Mouse (Mus musculus) megakaryocyte progenitor cell, adult 5-6 weeks (primary cell): ENCODE measurements around the gene Nhp2. TPM values are rescaled to one million over a fixed set of nuclear protein-coding genes. Genes with fewer than 3 reads are reported as not detected.
"Not testable (repeated sequence)": the region's sequence is repeated elsewhere in the genome, so short reads cannot be mapped to it uniquely, and the experiment has no call there.

Experiments
- ATAC-seq: replicated peaks from 2 replicates; pipeline ENCODE4 v1.8.0; 2016; ENCODE audit warnings: mild to moderate bottlenecking, moderate TSS enrichment, inconsistent platforms; ENCODE audit not compliant: poor library complexity
- total RNA-seq, 2 experiments: library from RNA; stranded (forward) in 1 of 2; stranded (reverse) in 1 of 2; fragments of 157-497, 149-512 nt in 1 of 2; fragments of 200-1000 nt in 1 of 2; gene quantifications; 2 replicates each; pipeline versions ENCODE4 v1.2.3 to v1.2.4; 2015 to 2017

The Nhp2 gene
- total RNA-seq, 2 experiments from 2014 or later: 165 to 167 TPM

- peak; percentile 33 for ATAC-seq
These were observed 13.7 kb upstream of the Nhp2 start for GRCm38 (mm10) chr11:51605602-51606446.

GRCm38 (mm10) chr11:51606447-51607095 is 13.0 kb upstream of the Nhp2 start, which contains the start of gene Hnrnpab:
Gene Hnrnpab (minus strand): TSS chr11:51606847.
- ATAC-seq: peak; percentile 74

DNA sequence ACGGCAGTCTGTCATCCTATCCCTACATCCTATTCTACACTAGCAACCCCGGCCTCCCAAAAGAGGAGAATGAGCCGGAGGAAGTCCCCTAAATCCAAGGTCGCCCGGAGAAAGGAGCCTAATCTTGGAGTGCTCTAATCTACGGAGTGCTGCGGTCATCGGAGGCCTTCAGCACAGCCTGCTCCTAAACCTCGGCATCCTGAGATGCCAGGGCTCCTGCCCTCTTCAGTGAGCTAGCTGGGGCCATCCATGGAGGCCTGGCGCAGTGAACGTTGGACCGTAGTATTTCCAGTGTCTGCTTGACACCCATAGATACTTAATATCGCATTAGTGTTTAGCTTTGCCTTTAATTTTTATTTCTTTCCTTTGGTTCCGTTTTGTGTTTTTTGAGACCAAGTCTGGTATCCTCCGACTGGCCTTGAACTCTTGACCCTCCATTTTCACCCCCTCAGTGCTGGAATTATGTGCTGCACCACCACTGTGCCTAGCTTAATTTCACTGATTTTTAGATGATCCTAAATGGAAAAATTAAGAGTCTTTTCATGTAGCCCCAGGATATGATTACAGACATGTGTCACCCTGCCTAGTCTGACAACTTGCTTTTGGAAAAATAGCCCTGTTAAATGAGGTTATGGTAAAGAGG is 12.3 kb upstream of the Nhp2 start:
- peak; percentile 14 for ATAC-seq

GRCm38 (mm10) chr11:51609266-51609909 is 10.1 kb upstream of the Nhp2 start:
- peak; percentile 53 for ATAC-seq

- not testable (repeated sequence) for ATAC-seq
These were observed 9.6 kb upstream of the Nhp2 start for GRCm38 (mm10) chr11:51609940-51610339.

DNA sequence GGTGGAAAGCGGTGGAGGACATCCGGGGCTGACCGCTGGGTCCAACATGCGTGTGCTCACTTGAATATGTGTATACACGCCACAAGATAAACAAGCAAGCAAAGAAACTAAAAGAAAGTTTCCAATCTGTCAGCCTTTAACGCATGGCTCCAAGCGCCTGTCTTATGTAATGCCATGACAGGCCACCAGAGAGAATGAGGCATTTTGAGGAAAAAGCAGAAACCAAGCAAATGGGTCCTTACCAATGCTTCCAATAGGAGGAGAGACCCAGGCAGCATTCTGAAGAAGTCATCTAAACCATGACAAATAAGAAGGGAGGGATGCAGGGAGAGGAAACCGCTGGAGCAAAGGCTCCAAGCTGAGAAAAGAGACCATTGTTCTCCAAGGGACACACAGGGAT is 5.3 kb upstream of the Nhp2 start:
- ATAC-seq: no peak

- no peak for ATAC-seq
These were observed 4.4 kb upstream of the Nhp2 start for GRCm38 (mm10) chr11:51615129-51615528.

DNA sequence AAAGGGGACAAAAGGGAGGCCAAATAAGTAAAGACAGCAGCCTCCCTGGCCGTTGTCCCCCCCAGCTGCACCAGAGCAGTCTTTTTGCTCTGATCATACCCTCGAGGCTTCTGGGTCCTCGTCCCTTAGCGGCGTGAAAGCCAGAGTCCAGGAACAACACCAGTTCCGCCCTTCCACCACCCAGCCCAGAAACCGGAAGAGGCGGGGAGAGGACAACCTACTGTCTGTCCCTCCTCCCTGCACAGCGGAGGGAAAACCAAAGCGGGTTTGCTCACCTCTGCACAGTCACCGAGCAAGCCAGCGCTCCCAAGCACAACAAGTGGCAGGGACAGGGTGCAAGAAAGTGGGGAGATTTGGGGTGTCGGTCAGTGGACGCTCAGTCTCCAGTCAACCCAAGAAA is 3.9 kb upstream of the Nhp2 start:
- ATAC-seq: peak; percentile 65

DNA sequence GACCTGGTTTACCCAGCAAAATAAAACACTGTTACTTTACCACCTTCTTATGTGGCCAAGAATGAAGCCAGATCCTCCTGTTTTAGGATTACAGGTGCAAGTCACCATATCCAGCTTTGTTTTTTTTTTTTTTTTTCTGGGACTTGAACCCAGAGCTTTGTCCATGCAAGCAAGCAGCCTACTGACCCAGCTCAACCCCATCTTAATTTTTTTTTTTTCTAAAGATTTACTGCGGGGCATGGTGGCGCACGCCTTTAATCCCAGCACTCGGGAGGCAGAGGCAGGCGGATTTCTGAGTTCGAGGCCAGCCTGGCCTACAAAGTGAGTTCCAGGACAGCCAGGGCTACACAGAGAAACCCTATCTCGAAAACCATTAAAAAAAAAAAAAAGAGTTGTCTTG is 3.4 kb upstream of the Nhp2 start:
- ATAC-seq: not testable (repeated sequence)

GRCm38 (mm10) chr11:51617693-51618092 is 1.8 kb upstream of the Nhp2 start:
- peak; percentile 57 for ATAC-seq

DNA sequence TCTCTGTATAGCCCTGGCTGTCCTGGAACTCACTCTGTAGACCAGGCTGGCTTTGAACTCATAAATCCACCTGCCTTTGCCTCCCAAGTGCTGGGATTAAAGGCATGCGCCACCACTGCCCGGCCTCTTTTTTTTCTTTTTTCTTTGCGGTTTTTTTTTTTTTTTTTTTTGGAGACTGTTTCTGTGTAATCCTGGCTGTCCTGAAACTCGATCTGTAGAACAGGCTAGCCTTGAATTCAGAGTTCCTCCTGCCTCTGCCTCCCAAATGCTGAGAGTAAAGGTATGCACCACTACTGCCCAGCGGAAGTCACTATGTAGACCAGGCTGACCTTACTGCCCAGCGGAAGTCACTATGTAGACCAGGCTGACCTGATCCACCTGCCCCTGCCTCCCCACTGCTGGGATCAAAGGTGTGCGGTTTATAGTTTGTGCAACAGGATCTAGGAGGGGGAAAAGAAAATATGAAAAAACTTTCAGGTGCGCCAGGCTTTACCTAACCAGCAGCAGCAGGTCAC is 584 bp upstream of the Nhp2 start:
- 0 out of 2 replicates have a peak, but pooled peaks have one; percentile 0 for ATAC-seq

DNA sequence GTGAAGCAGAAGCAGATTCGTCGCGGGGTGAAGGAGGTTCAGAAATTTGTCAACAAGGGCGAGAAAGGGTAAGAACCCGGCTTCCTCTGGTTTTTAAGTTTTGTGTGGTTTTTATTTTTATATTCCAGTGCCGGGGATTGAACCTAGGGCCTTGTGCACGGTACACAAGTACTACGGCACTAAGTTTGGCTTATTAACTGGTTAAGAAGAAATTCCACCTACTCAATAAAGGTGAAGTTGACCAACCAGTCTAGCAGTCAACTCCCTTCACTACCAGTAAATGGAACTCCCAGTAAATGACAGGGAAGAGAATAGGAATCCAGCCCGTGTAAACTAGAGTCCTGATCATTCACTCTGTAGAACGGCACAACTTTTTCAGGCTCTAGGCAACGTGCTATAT is 549 bp downstream of the Nhp2 start:
- ATAC-seq: no peak

DNA sequence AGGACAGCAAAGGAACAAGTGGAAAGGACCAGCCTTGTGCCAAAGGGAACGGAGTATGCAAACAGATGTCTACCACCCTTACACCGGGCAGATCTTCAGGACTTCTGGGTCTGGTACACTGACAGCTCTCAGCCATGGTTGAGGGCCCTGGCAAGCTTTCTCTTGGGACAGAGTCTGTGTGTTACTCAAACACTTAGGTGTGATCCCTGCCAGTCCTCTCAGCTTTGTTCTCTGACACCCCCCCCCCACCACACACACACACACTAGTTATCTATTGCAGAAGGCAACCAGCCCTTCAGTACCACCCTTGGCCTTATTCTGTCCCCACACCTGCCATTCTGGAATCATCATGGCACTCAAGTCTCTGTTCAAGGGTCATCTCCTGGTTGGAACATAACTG is 2.2 kb downstream of the Nhp2 start:
- no peak for ATAC-seq

DNA sequence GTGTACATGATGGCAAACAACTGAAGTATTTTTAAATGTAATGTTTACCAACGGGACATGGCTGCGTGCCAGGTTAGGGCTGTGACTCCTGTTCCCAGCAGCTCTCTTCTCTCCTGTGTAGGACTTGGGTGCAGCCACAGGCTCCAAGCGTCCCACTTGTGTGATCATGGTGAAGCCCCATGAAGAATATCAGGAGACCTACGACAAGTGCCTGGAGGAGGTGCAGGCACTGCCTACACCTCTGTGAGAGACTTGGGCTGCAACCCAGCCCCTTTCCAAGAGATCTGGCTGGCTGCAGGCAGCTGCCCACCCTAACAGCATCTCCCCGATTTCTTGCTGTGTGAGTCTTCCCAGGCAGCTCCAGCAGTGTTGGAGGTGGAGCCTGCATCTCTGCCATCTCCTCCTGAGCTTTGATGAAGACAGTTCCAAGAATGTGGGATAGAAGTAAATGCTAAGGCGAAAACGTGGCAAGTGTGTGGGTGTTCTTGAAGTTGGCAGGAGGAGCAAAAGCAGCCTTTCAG is 3.5 kb downstream of the Nhp2 start:
- no peak for ATAC-seq

- peak; percentile 76 for ATAC-seq
These were observed 5.8 kb downstream of the Nhp2 start for GRCm38 (mm10) chr11:51625187-51625820.

DNA sequence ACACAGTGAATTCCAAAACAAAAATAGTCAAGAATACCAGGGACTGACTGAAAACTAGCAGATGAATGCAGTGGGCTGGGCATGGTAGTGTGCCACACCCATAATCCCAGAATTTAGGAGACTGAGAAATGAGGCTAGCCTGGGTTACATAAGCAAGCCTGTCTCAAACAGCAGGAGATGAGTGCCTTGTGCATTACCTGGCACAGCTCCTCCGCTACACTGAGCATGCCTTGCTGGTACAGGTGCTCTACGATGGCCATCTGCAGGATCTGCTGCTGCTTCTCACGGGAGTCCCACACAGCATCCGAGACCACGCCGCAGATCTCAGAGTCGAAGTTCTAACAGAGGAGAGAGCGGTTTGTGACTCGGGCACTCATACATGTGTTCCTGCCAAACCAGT is 7.9 kb downstream of the Nhp2 start:
- ATAC-seq: no peak

- no peak for ATAC-seq
These were observed 8.4 kb downstream of the Nhp2 start for GRCm38 (mm10) chr11:51627907-51628306.

DNA sequence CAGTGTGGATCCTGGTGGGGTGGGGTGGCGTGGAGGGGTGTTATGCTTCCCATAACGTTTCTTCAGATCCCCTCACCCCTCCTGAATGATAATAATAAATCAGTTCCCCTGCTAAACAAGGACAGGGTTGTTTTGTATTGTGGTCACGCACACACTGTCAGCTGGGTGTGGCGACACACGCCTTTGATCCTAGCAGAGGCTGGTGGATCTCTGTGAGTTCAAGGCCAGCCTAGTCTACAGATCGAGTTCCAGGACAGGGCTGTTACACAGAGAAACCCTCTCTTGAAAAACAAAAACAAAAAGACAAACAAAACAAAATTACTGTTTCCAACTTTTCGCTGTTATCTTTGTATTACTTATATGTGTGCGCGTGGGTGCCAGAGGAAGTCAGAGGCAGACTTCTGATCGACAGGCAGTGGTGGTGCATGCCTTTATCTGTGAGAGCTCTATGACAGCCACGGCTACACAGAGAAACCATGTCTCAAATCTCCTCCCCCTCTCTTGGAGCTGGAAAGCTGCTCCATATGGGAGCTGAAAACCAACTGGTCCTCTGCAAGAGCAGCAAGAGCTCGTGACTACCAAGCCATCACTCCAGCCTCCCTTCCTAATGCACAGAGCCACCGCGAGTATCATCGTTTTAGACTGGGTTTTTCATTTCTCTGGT is 10.2 kb downstream of the Nhp2 start:
- ATAC-seq: no peak

GRCm38 (mm10) chr11:51632130-51632753 is 12.7 kb downstream of the Nhp2 start:
- no peak; the same call in 1 of the 2 replicates for ATAC-seq
